Mouse (Mus musculus) testis, postnatal 10 days (tissue): ENCODE results near the gene Agt.

Experiments
- DNase-seq: peaks from one replicate; pipeline ENCODE4 v3.0.0; 2021; ENCODE audit warnings: low spot score

Agt gene

DNA sequence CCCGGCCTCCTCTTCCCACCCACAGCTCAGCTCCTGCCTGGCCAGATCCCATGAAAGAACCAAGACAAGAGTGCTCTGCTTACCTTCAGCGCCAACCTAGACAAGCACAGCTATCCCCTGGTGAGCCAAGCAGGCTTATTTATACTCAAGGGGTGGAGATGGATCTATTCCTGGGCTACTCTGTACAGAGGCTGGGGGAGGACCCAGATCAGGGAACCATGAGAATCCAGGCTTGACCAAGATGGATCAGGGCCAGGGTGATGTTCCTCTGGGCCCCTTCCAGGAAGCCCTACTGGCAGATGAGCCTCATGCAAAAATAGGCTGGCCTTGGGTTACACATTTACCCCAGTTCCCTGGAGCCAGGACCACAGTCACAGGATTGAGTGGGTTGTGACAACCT lies at the start of gene Agt:
TSS of gene Agt (minus strand) at position 114 of the 400 bp plus-strand sequence.
- DNase-seq = peak; percentile 78

DNA sequence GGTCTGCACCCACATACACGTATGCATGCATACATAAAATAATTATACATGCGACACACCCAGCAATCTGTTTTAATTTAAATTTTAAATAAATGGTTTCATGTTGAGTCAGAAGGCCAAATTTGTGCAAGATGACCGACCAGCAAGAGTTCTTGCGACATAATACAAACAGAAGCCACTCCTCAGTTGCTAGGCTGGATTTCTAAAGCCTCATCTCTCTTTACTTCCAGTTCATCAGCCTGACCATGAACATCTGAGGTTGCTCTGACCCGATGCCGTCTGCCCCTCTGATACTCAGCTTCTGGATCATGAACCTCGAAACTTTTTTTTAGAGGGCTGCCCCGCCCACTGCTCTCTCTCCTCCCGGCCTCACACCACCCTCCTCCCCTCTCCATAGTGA lies 48.7 kb upstream of the Agt start:
- DNase-seq = no peak

- peak; percentile 85 for DNase-seq
Measured at GRCm38 (mm10) chr8:124617266-124617869, 47.9 kb upstream of the Agt start.

GRCm38 (mm10) chr8:124614325-124614724 lies 44.8 kb upstream of the Agt start:
- no peak for DNase-seq

DNA sequence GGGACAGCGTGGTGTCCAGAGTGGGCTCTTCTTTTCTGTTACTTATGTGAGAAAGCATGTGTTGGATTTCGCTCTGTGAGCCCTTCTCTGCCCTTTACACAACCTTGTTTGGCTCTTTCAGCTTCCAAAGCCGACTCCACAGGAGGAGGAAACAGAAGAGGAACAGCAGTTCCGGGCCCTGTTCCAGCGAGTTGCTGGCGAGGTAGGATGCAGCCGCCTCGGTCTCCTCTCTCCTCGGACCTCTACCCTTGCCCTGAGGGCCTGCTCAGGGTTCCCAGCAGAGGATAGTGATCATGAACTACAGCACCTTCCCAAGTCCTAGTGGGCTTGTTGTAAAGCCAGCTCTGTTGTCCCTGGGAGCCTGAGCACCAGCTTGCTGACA lies 39.5 kb upstream of the Agt start:
- no peak for DNase-seq

DNA sequence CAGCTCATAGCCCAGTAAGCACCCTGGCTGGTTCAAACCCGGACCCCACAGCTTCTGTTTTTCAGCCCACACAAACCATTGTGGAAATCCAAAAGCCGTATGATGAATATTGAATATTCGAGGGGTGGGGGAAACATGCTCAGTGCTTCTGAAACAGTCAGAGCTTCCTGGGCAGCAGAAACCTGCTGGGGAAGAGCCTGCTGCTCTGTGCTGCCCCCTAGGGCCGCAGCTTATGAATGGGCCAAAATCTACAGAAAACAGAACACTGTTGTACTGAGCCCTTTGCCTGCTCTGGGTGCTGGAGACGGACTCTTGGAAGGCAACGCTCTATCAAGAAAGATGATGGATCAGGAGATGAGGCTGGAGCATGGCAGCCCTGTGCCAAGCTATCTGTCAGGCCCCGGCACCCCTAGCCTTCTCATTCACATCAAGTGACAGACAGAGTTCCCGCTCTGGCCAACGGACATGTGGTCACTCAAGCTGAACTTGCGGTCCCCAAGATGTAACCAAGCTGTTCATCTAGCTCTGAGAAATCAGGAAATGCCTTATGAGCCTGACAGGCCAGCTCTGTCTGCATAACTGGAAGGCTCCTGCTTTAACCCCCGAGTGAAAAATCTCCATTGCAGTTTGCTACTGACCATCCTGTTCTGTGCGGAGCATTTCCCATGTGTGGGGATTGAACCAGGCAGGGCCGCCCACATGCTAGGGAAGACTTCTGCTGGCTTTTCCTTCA lies 38.9 kb upstream of the Agt start:
- DNase-seq = no peak

- peak; percentile 68 for DNase-seq
Measured at GRCm38 (mm10) chr8:124604066-124604465, 34.6 kb upstream of the Agt start.

DNA sequence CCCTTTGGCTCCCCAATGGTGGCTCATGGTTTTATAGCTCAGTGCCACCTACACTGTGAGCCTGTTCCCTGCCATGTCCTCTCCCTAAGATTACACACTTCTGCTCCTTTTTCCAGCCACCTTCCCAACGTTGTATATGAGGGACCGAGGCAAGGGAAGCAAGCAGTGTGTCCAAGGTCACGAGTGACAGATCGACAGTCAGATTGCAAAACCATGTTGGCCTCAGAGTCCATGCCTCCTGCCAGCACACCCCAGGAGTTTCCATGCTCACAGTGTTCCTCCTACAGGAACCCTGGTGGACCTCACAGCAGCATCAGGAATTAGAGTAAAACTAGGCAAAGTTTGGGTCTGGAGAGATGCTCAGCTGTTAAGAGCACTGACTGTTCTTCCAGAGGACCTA lies 19.9 kb upstream of the Agt start:
- DNase-seq = no peak

- no peak for DNase-seq
Measured at GRCm38 (mm10) chr8:124586556-124586955, 17.1 kb upstream of the Agt start.

GRCm38 (mm10) chr8:124585718-124586425 lies 16.4 kb upstream of the Agt start:
- peak; percentile 76 for DNase-seq

GRCm38 (mm10) chr8:124576751-124577150 lies 7.2 kb upstream of the Agt start:
- no peak for DNase-seq

- DNase-seq = no peak
Measured at GRCm38 (mm10) chr8:124575811-124576210, 6.3 kb upstream of the Agt start, which contains the start of gene Capn9. Gene Capn9, plus strand, starts transcription at chr8:124576111.

DNA sequence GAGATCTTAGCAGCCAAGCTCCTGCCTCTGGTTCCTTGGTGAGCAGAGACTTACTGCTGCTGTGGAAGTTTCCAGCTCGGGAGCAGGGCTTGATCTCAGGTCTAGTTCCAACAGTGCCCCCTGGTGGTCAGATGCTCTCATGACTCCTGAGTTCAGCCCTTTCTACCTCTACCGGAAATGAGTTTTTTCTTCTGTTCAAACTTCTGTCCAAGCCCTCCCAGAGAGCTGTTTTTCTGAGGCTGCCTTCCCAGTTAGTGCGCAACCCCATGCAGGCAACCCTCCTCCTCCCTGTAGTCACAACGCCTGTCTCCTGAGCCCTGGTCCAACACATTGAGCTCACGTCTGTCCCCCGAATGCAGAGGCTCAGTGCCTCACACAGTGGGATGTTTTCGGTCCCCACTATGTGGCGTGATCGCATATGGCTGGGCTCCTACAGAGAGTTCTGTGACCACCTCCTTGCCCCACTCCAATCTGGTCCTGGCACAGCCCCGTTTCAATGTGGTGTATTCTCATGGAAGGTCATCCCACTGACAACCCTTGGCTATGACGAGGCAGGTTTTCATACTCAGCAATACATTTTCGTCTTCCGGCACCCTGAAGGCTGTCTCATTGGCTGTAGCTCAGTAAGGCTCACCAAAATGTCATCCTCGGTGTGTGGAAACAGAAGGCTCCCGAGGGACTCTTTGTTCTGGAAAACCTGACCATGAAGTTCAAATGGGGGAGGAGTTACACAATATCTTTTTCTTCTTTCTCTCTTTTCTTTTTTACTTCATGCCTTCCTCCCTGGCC lies 4.2 kb upstream of the Agt start:
- peak; percentile 97 for DNase-seq

DNA sequence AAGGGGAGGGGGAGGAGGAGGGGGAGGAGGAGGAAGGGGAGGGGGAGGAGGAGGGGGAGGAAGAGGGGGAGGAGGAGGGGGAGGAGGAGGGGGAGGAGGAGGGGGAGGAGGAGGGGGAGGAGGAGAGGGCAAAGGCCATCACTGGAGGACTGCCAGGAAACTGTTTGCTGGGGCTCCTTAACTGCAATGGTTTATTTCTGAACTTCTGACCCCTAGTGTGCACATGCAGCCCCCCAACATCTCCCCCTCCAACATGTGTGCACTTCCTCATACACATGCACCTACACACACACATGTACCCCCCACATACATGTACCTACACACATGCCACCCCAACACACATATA lies 2.9 kb upstream of the Agt start:
- DNase-seq = no peak

DNA sequence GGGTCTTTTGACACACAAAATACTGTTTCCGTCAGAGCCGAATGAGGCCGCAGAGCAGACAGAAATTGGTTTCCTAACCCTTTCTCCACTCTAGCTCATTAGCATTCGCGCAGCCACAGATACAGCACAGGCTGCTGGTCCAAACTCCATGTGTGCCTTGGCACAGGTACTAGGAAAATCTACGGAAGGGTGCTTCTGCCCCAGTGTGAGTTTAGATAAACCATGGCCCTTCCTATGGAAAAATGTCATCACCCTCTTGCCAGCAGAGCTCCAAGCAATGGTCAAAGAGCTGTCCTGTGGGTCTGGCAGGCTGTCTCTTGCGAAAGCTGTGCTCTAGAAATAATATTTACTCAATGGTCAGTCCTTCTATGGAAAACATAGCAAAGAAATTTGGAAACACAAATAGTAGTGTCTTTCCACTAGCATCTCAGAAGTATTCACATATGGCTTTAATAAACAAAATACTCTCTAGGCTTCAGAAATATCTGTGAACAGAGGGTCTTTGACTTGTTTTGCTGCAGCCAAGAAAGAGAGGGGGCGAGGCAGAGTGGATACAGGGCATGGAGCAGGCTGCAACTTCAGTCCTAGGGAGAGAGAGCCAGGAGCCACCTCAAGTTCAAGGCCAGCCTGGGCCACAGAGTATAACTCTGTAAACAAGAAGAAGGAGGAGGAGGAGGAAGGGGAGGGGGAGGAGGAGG lies 2.4 kb upstream of the Agt start:
- DNase-seq = no peak

DNA sequence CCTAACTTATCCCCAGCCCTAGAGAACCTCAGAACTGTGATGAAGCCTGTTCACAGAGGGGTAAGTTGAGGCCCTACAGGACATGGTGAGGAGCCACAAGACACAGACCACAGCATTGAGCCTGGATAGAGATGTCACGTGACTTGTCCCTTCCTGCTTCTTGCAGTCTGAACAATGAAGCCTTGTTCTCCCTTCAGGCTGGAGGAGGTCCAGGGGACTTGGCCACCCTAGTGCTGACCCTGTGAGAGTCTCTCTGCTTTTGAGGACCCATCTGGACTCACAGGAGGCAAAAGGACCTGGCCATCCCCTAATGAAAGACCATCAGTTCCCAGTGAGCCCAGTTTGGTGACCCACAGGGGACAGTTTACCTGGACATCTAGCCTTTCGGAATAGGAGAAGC lies 406 bp downstream of the Agt start:
- no peak for DNase-seq

DNA sequence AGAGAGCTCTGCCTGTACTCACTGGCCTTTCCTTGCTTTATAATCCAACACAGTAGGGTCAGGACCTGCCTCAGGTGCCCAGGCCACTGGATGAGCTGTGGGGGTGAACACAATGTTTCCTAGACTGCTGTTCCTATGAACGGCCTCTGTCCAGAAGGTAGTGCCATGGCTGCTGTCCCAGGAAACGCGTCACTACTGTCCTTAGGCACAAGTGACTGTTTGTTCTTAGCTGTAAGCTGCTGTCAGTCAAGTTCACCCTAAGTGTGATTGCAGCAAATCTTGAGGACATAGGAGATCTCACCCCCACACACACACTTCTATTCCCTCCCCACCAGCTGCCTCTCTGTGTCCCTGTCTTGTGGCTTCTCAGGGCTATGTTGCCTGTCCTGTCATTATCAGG lies 1.9 kb downstream of the Agt start:
- no peak for DNase-seq

DNA sequence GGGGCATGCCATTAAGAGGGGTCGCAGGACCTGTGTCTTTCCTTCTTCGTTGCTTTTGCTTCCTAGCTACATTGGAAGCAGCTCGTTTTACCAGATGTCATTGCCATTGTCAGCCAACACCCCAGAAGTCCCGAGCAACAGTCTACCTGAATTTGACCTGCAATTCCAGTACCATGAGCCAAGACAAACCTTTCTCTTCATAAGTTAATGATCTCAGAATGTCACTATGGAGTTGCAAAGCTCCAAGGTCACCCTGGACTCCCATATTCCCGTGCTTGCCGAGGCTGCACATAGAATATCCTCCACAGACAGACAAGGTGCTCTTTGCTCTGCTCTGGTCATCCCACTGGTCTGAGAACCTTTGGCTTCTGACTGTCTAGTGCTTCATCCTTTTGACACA lies 2.4 kb downstream of the Agt start:
- no peak for DNase-seq

DNA sequence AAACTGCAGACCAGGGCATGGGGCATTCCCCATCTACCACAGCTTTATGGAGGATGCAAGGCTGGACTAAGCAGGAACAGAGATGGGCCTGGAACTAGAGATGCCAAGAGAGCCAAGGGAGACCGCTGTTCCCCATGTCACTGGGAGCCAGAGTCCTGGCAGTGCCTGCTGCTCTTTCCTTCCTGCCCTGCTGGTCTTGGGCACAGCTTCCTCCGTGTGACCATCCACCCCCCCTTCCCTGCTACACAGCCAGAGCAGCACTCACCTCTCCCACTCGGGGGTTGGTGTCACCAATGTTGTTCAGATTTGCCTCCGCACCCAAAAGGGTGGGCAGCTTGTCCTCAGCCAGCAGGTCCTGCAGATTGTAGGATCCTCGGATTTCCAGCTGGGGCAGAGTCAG lies 12.0 kb downstream of the Agt start:
- DNase-seq = no peak

DNA sequence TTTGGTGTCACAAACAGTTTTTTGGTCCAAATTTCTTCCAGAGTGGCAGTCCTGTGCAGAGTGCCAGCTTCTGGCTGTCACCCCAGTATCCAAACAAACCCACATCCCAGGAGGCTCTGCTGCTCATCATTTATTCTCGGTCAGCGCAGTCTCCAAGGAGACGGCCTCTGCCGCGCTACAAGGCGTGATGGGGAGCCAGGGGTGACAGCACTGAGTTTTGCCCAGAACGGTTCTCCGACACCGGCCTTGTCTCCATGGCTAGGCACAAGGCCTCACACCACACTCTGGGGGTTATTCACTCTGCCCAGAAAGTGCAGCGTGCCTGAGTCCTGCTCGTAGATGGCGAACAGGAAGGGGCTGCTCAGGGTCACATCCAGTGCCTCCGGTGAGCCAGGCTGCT lies 12.8 kb downstream of the Agt start:
- DNase-seq = no peak

- no peak for DNase-seq
Measured at GRCm38 (mm10) chr8:124556164-124556563, 13.3 kb downstream of the Agt start.
